Mouse (Mus musculus) ovary, postnatal 14 days (tissue): Measurements from ENCODE around the gene Esyt2.
"Not testable (repeated sequence)": the region's sequence is repeated elsewhere in the genome, so short reads cannot be mapped to it uniquely, and the experiment has no call there.

ENCODE experiments used
- DNase-seq: peaks from one replicate; pipeline ENCODE4 v3.0.0; 2022; ENCODE audit warnings: low spot score

Esyt2 gene

GRCm38 (mm10) chr12:116280653-116281364, at the start of gene Esyt2:
Gene Esyt2 (plus strand): TSS chr12:116281196.
- peak; percentile 99 for DNase-seq

DNA sequence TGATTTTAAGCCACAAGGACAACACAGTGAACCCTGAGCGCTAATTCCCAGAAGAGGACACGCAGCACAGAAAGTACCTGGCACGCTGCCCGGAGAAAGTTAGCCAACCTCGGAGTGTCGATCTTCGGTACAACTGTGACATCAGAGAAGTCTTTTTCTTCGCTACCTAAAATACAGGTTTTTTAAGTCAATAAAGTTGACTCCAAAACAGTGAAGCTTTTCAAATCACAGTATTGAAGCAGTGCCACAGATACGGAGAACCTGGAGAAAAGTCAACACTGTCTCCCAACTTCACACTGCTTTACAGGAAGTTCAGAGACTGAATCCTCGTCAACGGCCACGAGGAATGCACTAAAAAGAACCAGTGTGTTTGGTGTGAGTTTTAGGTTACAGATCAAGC, 49.4 kb upstream of the Esyt2 start:
- DNase-seq = peak; percentile 50

DNA sequence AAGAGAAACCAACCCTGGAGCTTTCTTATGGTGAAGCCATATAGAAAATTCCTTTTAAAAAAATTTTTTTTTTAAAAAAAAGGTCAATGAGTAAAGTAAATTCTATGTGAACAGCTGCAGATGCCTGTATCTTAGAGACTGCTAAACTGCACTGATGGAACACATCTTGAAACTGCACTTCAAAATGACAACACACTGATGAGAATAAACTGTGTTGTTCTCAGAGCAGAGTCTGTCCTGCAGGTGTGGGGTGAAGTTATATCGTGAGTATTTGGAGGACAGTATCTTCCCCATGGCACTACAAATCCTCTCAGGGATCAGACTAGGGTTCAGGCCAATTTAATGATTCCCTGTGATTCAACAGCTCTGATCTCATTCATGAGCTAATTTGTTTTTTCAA, 48.9 kb upstream of the Esyt2 start:
- no peak for DNase-seq

DNA sequence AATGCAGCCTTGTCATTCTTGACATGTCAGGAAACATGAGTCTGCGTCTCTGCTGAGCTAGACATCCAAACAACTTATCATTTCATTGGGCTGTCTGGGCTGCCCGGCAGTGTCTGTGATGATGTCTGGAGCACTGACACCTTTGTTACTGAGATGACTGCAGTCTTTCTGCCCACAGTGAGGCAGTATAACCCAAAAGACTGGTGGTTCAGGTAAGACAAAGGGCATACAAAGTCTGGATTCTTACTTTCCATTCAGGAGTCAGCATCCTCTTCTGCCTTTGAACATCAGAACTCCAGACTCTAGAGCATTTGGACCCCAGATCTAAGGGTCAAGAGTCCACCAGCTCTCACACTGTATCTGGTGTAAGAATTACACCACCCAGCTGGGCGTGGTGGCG, 45.6 kb upstream of the Esyt2 start:
- DNase-seq = no peak

- DNase-seq = no peak
Measured at GRCm38 (mm10) chr12:116236658-116237057, 44.3 kb upstream of the Esyt2 start.

DNA sequence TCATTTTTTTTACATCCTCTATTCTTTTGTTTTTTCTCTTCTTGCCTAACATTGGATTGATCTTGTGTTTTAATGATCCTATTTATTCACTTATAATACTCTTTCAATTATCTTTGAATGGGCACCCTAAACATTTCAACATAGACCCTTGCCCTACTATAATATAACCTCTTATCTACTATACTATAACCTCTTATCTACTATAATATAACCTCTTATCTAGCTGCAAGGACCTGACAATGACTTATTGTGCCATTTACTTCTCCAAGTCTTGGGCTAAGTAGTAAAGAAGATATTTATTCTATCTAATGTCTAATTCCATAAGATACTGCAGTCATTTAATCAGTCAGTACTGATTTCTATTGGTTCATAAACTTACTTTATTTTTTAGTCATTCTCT, 42.6 kb upstream of the Esyt2 start:
- no peak for DNase-seq

- no peak for DNase-seq
Measured at GRCm38 (mm10) chr12:116238803-116239202, 42.2 kb upstream of the Esyt2 start.

DNA sequence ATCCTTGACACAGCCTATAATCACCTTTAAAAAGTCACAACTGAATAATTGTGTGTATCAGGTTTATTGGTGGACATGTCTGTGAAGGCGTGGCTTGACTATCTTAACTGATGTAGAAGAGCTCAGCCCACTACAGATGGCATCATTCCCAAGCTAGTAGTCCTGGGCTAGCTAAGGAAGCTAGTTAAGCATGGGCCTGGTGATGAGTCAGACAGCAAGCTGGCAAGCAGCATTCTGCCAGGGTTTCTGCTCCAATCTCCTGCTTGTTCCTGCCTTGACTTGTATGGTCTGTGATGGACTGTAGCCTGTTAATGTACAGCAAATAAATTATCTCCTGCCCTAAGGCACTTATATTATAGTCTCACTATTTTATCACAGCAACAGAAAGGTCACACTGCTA, 36.4 kb upstream of the Esyt2 start:
- no peak for DNase-seq

DNA sequence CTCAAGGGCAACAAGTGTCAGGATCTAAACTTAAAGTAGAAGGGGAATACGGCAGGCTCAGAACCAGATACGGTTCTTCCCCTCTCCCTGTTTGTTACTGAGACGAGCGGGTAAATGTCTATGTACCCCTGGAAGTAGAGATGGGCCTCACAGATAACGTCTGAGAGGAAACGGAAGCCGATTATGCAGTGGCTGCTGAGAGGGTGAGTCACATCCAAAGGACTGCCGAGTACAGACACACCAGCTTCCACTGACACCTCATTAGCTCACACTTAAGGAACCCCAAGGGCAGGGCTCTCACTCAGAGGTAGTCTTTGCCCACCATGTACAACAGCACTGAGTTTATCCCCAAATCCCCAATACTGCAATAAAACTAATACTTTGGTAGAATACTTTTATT, 26.3 kb upstream of the Esyt2 start:
- no peak for DNase-seq

DNA sequence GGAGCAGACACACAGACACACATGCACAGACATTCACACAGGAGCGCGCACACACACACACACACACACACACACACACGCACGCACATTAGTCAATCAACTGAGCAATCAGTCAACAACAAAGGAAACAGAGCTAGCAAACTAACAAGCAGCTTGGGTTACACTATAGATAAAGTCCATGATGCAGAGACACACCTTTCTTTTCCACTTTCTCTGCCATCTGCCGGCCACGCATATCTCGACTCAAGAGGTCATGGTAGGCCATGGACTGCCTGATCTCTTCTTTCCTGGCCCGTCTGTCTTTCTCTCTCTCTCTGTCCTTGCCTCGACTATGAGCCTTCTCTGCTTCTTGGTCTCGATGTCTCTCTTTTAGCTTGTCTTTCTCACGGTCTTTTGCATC, 25.4 kb upstream of the Esyt2 start:
- no peak for DNase-seq

DNA sequence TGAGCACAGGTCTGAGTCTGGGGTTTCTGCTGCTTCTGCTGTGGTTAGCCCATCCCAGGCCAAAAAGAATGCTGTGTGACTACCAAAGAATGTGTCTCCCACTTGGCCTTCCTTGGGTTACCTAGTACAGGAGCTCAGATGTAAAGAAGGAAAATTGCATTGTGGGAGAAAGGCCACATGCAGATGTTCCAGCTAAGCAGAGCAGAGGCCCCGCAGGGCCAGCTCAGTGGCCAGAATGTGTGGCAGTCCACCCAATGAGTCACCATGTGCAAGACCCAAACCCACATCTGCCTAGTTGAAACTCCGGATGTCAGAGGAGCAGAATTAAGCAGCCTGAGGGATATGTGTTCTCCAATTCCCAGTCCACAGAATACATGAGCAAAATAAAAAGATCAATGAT, 22.7 kb upstream of the Esyt2 start:
- DNase-seq = no peak

DNA sequence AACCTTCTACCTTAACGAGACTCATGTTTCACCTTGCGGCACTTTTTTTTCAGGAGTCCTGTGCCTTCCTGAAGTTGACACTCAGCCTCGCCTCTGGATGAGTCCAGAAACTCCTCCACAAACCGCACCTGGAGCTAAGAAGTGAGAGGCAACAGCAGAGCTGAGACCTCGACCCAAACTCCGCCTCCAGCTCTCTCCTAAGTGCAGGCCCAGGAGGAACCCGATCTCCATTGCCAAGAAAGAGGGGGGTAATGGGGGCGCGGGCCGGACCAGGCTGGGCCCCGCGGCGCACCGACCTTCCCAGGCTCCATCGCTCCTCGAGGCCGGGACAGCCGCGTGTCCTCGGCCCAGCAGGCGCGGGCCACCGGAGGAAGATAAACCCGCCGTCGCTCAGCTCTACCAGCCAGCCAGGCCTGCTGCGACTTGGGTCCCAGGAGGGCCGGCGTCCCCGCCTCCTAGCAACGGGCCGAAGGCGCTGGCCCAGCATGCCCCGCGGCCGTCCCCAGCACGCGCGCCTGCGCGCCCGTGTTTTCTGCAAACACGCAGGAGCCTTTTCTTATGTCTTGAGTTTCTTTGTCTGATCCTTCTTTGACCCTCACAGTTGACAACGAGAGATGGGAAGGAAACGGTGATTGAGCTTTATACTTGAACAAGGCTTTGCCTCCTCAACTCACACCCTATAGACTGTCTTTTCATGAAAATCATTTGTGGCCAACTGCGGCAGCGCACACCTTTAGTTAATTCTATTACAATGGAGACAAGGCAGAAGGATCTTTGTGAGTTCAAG, 18.2 kb upstream of the Esyt2 start, which contains the start of gene Wdr60:
Wdr60 (minus strand) TSS at position 468 of the 787 bp plus-strand sequence.
- peak; percentile 84 for DNase-seq

- DNase-seq = no peak
Measured at GRCm38 (mm10) chr12:116264756-116265155, 16.2 kb upstream of the Esyt2 start.

- DNase-seq = no peak
Measured at GRCm38 (mm10) chr12:116265275-116265674, 15.7 kb upstream of the Esyt2 start.

DNA sequence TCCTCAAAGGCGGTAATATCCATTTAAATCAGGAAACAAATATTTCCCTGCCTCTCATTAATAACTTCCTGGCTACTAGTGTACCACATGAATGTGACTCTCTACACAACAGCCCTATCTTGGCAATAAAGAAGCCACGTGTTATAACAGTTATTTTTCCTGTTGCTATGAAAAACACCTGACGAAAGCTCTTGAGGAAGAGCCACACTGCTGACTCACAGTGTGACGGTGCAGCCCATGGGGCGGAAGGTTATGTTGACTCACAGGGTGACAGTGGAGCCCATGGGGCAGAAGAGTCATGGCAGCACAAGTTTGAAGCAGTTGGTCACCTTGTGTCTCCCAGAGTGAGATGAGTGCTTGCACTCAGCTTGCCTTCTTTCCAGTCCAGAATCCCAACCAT, 11.5 kb upstream of the Esyt2 start:
- DNase-seq = no peak

DNA sequence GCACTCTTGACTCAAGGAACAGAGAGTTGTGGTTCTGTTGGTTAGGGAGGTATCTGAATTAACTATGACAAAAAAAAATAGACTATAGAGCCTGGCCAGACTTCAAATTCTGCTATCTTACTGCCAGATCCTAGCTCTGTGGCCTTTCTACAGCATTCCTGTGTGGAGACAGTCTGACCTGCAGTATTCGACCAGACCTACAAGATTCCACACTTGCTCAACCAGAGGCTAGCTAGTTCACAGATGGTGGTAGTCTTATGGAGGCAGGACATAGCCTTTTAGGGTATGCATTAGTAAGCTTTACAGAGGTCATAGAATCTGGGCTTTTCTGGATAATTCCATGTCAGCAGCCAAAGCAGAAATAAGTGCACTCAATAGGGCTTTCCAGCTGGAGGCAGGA, 10.5 kb upstream of the Esyt2 start:
- DNase-seq = no peak

GRCm38 (mm10) chr12:116271071-116271470, 9.9 kb upstream of the Esyt2 start:
- no peak for DNase-seq

DNA sequence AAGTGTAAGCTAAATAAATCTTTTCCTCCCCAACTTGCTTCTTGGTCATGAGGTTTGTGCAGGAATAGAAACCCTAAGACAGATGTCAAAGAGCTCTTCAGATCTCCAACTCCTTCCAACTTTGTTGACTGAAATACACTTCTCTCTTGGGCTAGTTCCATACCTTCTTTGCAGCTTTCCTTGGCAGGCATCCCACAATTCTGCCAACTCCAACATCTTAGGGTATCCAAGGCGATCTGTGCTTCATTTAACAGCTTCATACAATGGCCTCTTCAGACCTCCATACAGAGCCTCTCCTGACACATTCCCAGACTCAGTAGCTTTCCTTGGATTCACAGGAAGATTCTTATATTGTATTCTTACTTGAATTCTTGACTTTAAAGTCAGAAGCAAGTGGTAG, 7.3 kb upstream of the Esyt2 start:
- DNase-seq = no peak

DNA sequence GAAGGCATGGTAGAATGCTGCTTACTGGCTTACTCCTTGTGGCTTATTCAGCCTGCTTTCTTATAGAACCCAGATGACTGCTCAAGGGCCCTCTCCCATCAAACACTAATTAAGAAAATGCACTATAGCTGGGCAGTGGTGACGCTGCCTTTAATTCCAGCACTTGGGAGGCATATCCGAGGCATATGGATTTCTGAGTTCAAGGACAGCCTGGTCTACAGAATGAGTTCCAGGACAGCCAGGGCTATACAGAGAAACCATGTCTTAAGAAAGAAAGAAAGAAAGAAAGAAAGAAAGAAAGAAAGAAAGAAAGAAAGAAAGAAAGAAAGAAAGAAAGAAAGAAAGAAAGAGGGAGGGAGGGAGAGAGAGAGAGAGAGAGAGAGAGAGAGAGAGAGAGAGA, 5.9 kb upstream of the Esyt2 start, which contains the start of gene Gm11027:
Gm11027 (plus strand) TSS at position 301 of the 400 bp plus-strand sequence.
- not testable (repeated sequence) for DNase-seq

DNA sequence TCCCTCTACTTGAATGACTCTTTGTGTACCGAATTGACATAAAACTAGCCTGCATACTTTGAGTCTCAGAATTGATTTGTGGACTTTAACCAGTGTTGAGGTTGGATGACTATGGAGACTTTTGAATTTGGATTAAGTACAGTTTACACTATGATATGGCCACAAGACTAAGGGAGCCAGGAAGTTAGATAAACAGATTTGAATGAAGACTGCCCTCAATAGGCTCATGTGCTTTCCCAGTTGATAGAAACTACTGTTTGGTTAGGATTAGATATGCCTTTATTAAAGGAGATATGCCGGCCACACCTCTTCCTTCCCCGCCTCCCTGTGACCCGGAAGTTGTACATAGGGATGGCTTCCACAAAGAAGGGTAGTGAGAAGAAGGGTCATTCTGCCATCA, 5.4 kb upstream of the Esyt2 start:
- DNase-seq = no peak

DNA sequence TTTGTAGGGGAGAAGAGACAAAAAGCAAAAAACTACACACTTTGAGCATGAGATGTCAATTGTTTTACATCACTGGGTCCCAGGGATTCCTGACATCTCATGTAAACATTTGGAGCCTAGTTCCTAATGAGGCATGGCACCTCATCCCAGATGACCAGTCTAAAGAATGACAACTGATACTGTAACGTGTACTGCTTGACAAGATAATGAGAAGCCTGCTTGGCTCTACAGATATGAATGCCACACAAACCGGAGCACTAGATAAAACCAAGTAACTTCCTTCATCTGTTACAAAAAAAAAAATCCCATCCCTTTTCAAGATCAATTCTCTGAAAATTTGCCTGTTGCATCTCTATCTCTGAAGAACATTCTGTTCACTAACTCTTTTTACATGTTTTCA, 4.0 kb upstream of the Esyt2 start:
- no peak for DNase-seq

GRCm38 (mm10) chr12:116278541-116278940, 2.5 kb upstream of the Esyt2 start:
- DNase-seq = no peak

DNA sequence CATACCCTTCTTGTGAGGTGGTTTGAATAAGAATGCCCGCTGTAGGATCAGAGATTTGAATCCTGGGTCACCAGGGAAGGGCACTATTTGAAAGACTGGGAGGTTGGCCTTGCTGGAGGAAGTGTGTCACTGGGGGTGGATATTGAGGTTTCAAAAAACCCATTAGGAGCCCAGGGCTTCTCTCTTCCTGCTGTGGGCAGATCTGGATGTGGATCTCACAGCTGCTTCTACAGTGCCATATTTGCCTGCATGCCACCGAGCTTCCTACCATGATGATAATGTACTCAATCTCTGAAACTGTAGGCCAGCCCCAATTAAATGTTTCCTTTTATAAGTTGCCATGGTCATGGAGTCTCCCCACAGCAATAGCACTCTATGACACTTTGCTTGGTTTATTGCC, 1.8 kb upstream of the Esyt2 start:
- no peak for DNase-seq
